Mouse (Mus musculus): Measurements from ENCODE around the gene Adamts15. TPM values are rescaled to one million over a fixed set of nuclear protein-coding genes. Genes with fewer than 3 reads are reported as not detected.

Gene Adamts15
- total RNA-seq, 2 experiments from 2014 or later, result 8.0 to 8.2 TPM

GRCm38 (mm10) chr9:30928759-30929158 lies 6.5 kb upstream of the Adamts15 start:
- DNase-seq (ENCODE audit: low spot score in 2 of 2), result no peak

DNA sequence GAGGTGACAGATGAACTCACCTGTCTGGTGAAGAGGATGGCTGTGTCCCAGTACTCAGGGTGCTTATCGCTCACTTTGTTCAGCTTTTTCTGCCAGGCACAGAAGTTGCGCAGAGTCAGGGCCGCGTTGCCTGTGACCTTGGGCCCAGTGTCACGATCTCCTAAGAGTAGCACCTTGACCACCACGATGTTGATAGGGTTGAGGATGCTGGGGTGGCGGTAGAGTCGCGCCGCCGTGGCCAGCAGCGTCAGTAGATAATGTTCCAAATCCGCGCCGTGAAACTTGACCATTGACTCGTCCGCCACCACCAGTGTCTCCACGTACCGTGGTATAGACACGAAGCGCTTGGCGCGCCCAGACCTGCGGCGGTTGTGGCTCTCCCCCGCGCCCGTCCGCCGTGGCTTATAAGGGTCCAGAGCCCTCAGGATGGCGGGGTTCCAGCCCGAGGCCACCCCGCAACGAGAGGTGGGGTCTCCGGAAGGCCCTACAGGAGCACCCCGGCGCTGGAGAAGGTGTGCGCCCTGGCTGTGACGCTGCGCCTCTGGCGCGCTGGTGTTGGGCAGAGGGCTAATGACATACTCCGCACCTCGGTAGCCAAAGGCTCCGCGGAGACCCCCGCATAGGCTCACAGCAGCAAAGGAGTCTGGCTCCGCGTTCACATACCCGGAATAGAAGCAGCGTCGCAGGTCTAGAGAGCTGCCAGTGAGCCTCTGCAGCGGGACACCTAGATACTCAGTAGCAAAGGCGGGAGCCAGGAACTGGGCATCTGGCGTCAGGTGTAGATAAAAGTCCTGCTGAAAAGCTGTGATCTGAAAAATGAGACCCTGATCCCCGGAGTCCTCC lies 770 bp downstream of the Adamts15 start:
- DNase-seq (ENCODE audit: low spot score in 2 of 2), result no peak

DNA sequence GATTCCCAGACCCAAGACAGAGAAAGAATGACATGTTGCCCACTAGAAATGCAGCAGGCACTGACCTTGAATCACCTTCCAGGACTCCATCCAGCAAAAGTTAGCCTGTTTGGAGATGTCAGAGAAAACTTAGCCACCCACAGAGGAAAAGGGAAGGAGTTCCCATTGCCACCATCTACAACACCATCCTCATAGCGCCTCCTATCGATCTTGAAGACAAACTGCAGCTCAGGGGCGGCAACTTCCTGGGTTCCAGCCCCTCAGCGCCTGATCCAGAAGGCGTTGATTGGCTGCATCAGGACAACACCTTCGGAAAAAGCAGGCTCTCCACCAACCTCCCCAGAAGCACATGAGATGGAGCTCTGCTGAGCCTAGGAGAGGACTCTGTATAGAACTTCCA lies 1.5 kb downstream of the Adamts15 start:
- no peak for DNase-seq (ENCODE audit: low spot score in 2 of 2)

DNA sequence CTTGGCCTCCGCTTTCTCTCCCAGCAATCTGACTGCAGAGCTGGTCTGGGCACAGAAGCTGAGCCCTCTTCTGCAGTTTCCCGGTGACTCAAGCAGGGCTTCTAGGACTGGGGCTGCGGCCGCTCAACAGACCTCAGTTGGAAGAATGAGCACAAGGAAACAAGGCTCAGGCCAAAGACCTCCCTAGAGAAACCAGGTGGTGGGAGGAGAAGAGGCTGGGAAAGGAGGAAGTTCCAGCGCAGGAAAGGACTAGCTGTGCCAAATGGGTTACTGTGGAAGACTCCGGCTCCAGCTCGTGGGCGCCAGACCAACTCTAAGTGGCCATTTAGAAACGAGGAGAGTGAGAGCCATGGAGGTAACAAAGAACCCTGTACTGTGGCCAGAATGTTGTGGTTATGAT lies 2.6 kb downstream of the Adamts15 start:
- no peak for DNase-seq (ENCODE audit: low spot score in 2 of 2)

- no peak for DNase-seq (ENCODE audit: low spot score in 2 of 2)
Measured at GRCm38 (mm10) chr9:30918466-30919356, 3.5 kb downstream of the Adamts15 start.

DNA sequence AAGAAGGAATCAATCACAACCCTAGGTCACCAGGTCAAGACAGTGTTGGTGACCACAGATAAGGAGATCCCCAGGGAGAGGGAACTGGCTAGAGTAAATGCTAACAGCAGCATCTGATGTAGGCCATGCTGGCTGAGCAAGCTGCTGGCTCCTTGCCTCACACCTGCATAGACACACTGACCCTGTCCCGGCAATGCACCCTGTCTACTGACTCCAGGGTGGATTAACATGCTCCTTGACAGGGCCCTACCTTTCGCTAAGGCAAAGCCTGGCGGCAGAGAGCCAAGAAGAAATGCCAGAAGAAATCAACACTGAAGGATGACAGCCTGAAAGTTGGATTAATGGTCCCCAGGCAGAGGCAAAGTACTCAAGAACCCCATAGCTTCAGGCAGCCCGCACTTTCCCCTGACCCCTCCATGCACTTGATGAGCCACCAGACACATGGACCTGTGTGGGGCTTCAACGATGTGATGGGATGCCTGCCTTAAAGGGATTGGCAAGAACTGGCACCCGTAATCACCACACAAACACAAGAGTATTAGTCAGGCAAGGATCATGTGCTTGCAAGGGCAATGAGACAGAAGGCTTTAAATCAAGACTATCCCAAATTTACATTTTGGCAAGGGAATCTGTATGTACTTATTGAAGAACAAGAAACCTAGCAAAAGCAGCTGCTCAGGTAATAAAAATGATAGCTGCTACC lies 5.8 kb downstream of the Adamts15 start:
- DNase-seq (ENCODE audit: low spot score in 2 of 2), result no peak

DNA sequence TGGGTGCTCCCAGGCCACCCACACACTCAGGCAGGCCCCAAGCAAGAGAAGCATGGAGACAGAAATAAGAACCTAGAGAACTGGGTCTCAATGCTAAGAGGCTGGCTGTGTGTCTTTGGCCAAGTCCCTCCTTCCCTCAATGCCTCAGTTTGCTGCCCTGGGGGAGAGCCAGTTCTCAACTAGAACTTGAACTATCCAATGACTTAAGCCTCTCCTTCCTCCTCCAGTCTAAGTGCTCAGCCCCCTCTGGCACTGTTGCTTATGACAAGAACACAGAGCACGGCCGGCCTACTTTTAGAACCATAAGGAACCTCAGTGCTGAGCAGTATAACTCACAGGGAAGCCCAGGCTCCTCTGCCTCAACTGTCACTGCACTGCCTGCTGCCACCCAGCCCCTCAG lies 8.0 kb downstream of the Adamts15 start:
- no peak for DNase-seq (ENCODE audit: low spot score in 2 of 2)

- DNase-seq (ENCODE audit: low spot score in 2 of 2), result no peak
Measured at GRCm38 (mm10) chr9:30913429-30913828, 8.8 kb downstream of the Adamts15 start.

- no peak for DNase-seq (ENCODE audit: low spot score in 2 of 2)
Measured at GRCm38 (mm10) chr9:30912161-30912560, 10.1 kb downstream of the Adamts15 start.

DNA sequence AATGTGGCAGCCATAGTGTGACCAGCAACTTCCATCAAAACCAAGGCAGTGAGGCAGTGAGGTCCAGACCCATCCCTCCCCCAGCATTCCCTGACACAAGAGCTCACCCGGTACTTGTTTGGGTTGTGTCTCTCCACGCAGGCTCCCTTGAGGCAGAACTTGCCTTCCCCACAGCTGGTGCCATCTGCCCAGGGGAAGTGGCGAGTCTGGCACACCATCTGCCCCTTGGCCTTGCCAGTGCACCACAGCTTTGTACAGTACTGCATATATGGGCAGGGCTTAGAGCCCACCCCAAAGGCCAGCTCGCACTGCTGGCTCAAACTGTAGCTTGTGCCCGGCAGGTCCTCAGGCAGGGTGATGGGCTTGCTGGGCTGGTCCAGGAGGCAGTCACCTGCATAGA lies 11.8 kb downstream of the Adamts15 start:
- DNase-seq (ENCODE audit: low spot score in 2 of 2), result no peak

DNA sequence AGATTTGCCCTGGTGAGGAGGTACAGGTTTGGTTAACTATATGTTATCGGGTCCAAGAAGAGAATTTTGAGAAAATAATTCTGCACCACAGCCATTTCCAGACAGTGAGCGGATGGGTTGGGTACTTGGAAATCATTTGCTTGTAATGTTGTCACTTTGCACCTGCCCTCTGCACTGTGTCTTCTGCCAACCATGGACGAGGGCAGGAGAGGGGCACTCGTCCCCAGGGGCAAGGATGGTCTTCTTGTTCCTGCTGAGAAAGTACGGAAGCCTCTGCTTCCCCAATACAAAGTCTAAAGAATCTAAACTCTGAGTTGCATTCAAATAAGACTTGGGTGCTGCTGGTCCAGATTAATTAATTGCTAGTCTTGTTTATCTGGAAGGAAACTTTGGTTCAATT lies 13.3 kb downstream of the Adamts15 start:
- DNase-seq (ENCODE audit: low spot score in 2 of 2), result no peak

GRCm38 (mm10) chr9:30908296-30908690 lies 14.0 kb downstream of the Adamts15 start:
- no peak for DNase-seq (ENCODE audit: low spot score in 2 of 2)

GRCm38 (mm10) chr9:30907677-30908295 lies 14.5 kb downstream of the Adamts15 start:
- no peak for DNase-seq (ENCODE audit: low spot score in 2 of 2)

- DNase-seq (ENCODE audit: low spot score in 2 of 2), result no peak
Measured at GRCm38 (mm10) chr9:30906426-30906825, 15.8 kb downstream of the Adamts15 start.

DNA sequence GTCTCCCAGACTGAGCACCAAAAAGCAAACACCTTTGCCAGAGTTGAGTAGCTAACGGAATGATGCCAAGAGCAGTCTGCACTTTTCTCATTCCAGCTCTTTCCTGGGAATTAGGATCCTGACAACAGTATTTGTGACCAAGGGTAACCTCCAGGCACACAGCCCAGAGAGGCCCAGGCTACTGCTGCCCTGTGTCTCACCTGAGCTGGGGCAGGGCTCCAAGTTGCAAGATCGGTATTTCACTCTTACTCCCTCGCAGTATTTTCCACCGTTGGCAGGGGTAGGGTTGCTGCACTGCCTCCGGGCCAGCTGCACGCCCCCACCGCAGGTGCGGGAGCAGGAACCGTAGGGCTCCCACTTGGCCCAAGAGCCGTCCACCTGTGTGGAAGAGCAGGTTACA lies 16.4 kb downstream of the Adamts15 start:
- DNase-seq (ENCODE audit: low spot score in 2 of 2), result no peak

- DNase-seq (ENCODE audit: low spot score in 2 of 2), result no peak
Measured at GRCm38 (mm10) chr9:30903266-30903665, 19.0 kb downstream of the Adamts15 start.

DNA sequence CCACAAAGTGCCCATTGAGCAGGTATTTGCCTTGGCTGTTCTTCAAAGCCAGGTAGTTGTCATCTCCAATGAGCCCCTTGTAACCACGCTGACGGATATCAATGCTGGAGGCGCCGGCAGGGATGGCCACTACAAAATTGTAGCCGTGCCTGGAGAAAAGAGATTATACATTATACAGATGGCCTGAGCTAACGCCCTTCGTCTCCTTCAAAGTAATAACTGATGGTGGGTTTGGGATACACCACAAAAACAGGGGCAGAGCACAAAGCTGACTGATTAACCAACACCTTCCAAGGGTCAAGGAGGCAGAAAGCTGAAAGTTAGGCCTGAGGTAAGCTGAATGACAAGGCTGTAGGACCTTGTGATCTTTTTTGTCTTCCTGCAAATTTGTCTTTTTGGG lies 19.6 kb downstream of the Adamts15 start:
- no peak for DNase-seq (ENCODE audit: low spot score in 2 of 2)

GRCm38 (mm10) chr9:30902152-30902551 lies 20.1 kb downstream of the Adamts15 start:
- no peak for DNase-seq (ENCODE audit: low spot score in 2 of 2)

- DNase-seq (ENCODE audit: low spot score in 2 of 2), result no peak
Measured at GRCm38 (mm10) chr9:30897169-30897568, 25.1 kb downstream of the Adamts15 start.

DNA sequence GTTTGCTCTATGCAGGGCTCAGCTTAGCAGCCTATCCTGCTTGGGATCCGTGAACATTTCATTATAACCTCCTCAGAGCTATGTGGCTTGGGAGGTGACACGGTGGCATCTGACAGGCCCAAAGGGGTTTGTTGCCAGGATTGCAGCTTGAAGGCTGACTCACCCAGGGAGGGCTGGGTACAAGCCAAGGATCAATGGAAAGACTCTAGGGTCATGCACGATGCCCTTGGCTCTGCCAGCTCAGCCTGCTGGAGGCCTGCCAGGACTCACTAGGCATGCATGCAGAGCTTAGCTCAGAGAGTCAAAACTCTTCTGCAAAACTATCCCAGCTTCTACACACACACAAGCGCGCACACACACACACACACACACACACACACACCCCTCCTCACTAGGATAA lies 25.5 kb downstream of the Adamts15 start:
- DNase-seq (ENCODE audit: low spot score in 2 of 2), result peak; percentile 62 to 86

DNA sequence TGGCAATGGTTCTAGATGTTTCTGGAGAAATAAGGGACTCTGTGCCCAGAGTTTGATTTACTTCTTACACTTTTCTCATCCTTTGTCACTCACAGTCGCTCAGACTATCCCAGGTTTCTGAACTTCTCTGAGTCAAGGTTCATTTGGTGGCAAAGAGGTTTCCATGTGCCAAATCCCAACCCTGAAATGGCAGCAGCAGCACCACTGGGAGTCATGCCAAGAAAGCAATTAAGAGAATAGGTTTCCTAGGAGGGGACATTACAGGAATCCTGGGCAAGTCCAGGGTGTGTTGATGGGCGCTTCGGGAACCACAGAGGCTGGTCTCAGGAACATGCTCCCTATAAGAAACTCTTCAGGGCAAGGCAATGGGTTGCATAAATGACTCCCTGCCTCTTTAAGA lies 26.6 kb downstream of the Adamts15 start:
- no peak for DNase-seq (ENCODE audit: low spot score in 2 of 2)
